In the genomic region with DNA sequence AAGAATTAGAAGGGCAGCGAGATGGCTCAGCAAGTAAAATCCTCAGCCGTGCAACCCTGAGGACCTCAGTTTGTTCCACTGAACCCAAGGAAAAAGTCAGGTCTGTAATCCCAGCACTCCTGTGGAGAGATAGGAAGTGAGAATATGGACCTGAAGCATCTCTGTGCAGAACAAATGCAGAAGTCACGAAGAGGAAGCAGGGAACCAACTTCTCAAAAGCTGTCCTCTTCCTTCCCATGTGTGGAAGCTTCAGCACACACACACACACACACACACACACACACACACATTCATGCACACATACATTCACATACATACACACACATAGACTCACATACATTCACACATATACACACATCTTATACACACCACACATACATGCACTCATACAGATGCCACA, we compare ENCODE assay signal across 22 mouse cellular contexts. TPM values are rescaled to one million over a fixed set of nuclear protein-coding genes. Genes with fewer than 3 reads are reported as not detected.
DNase-seq lines count a peak whose midpoint lies in the region; ATAC-seq and TF ChIP-seq lines count a peak whose summit lies in the region.
"Had no signal": no experiment of that assay in that cellular context is flagged by ENCODE, and none has a peak within 500 bp of the region (broad histone marks: within the 10 kb centered on the region; RNA-seq: fewer than 3 reads in every experiment).

No protein-coding gene starts in this region.

- TF ChIP-seq CTCF in lung, postnatal 0 days (IDR thresholded peaks at IDR 0.05), result no peak

- H3K9ac ChIP-seq in lung, postnatal 0 days (replicated peaks; ENCODE audit: low read depth), result no peak overlapping the region
- no peak overlapping the region for H3K9ac ChIP-seq in hindbrain, embryonic 14.5 days
- H3K9ac ChIP-seq: embryonic facial prominence, embryonic 13.5 days; embryonic facial prominence, embryonic 15.5 days; forebrain, embryonic 12.5 days had no signal

- 70% methylated on average over 3 of the region's 3 CpGs for WGBS in lung, postnatal 0 days
- 88% methylated on average over 3 of the region's 3 CpGs for WGBS in hindbrain, embryonic 14.5 days

- H3K4me1 ChIP-seq in lung, postnatal 0 days (ENCODE audit: insufficient read depth, low read depth, low read length), result no peaks in the 10 kb centered on the region
- 0 out of 2 replicates have a peak, but pooled peaks cover 6% of the 10 kb centered on the region for H3K4me1 ChIP-seq in hindbrain, embryonic 14.5 days (replicated peaks; ENCODE audit: control insufficient read depth, insufficient read depth, low read length)
- H3K4me1 ChIP-seq: embryonic facial prominence, embryonic 13.5 days; embryonic facial prominence, embryonic 15.5 days; forebrain, embryonic 10.5 days had no signal

- no peaks in the 10 kb centered on the region for H3K9me3 ChIP-seq in lung, postnatal 0 days (ENCODE audit: low read length)
- H3K9me3 ChIP-seq in hindbrain, embryonic 14.5 days (ENCODE audit: control insufficient read depth, low read length), result no peaks in the 10 kb centered on the region
- H3K9me3 ChIP-seq: embryonic facial prominence, embryonic 13.5 days; embryonic facial prominence, embryonic 15.5 days; forebrain, embryonic 10.5 days; forebrain, embryonic 12.5 days had no signal

- ATAC-seq in lung, postnatal 0 days, result no peak
- peak; percentile 67 for ATAC-seq in granulocyte monocyte progenitor cell, adult 5-6 weeks (replicated peaks; ENCODE audit: poor library complexity, severe bottlenecking)
- peak; percentile 57 for ATAC-seq in megakaryocyte progenitor cell, adult 5-6 weeks (replicated peaks; ENCODE audit: poor library complexity)
- ATAC-seq in hindbrain, embryonic 14.5 days (ENCODE audit: low FRiP score), result no peak
- ATAC-seq: forebrain, embryonic 14.5 days; forebrain, embryonic 16.5 days had no signal

- TF ChIP-seq EP300 in lung, postnatal 0 days (IDR thresholded peaks at IDR 0.05), result no peak

- peak; percentile 2 for DNase-seq in lung, postnatal 36 days
- DNase-seq in lung, postnatal 0 days (ENCODE audit: low spot score), result no peak
- no peak for DNase-seq in hindbrain, embryonic 14.5 days (ENCODE audit: low spot score)
- no peak for DNase-seq in layer of hippocampus, postnatal 25 days (ENCODE audit: extremely low spot score in 1 of 2, low spot score in 1 of 2)
- no peak for DNase-seq in gastrocnemius, postnatal 4 days (ENCODE audit: low spot score in 2 of 2)
- DNase-seq: adrenal gland, adult 2 months; adrenal gland, postnatal 10 days; adrenal gland, postnatal 25 days; cerebellum, adult 11 months; cerebellum, adult 18-20 months; cerebellum, adult 9-10 months; cerebellum, postnatal 25 days; embryo, embryonic 11 days had no signal

- no peak overlapping the region for H3K4me3 ChIP-seq in lung, postnatal 0 days (ENCODE audit: low read depth, low read length)
- no peak overlapping the region for H3K4me3 ChIP-seq in hindbrain, embryonic 14.5 days (replicated peaks; ENCODE audit: low read length)
- H3K4me3 ChIP-seq: embryonic facial prominence, embryonic 13.5 days; embryonic facial prominence, embryonic 15.5 days; erythroblast, embryonic 14.5 days; forebrain, embryonic 10.5 days; forebrain, embryonic 12.5 days had no signal

- no peak overlapping the region for H3K4me2 ChIP-seq in lung, postnatal 0 days (replicated peaks; ENCODE audit: low read depth, low read length)
- no peak overlapping the region for H3K4me2 ChIP-seq in hindbrain, embryonic 14.5 days (replicated peaks)
- H3K4me2 ChIP-seq: embryonic facial prominence, embryonic 13.5 days; embryonic facial prominence, embryonic 15.5 days; forebrain, embryonic 12.5 days had no signal

- no peaks in the 10 kb centered on the region for H3K36me3 ChIP-seq in lung, postnatal 0 days (ENCODE audit: insufficient read depth, low read length)
- H3K36me3 ChIP-seq in hindbrain, embryonic 14.5 days (replicated peaks; ENCODE audit: control insufficient read depth, insufficient read depth), result no peaks in the 10 kb centered on the region; the same call in 1 of the 2 replicates
- H3K36me3 ChIP-seq: embryonic facial prominence, embryonic 13.5 days; embryonic facial prominence, embryonic 15.5 days; forebrain, embryonic 10.5 days; forebrain, embryonic 12.5 days had no signal

- H3K27me3 ChIP-seq in lung, postnatal 0 days (replicated peaks; ENCODE audit: insufficient read depth, low read length), result no peaks in the 10 kb centered on the region
- no peaks in the 10 kb centered on the region for H3K27me3 ChIP-seq in hindbrain, embryonic 14.5 days (ENCODE audit: control insufficient read depth, insufficient read depth, low read length)
- H3K27me3 ChIP-seq: embryonic facial prominence, embryonic 13.5 days; embryonic facial prominence, embryonic 15.5 days had no signal

- no peak overlapping the region for H3K27ac ChIP-seq in lung, postnatal 0 days (ENCODE audit: low read length)
- H3K27ac ChIP-seq in hindbrain, embryonic 14.5 days, result no peak overlapping the region
- H3K27ac ChIP-seq: embryonic facial prominence, embryonic 13.5 days; embryonic facial prominence, embryonic 15.5 days; forebrain, embryonic 10.5 days; forebrain, embryonic 12.5 days had no signal

RNA-seq across cellular contexts. Expression of gene Nsmce3, which starts 9.3 kb away (rescaled TPM):
- polyA plus RNA-seq in lung, postnatal 0 days (2015; fragmentation: Nextera tagmentation; extraction: Ambion mirVana), result 9.4 and 9.9 TPM in 2 replicates
- total RNA-seq in granulocyte monocyte progenitor cell, adult 5-6 weeks (2014; fragmentation: Nextera tagmentation), result 3.2 and 5.5 TPM in 2 replicates
- total RNA-seq in granulocyte monocyte progenitor cell, adult 5-6 weeks (2017), result 5.4 and 7.0 TPM in 2 replicates
- 5.3 and 6.0 TPM in 2 replicates for total RNA-seq in megakaryocyte progenitor cell, adult 5-6 weeks (2015)
- 5.5 and 5.8 TPM in 2 replicates for total RNA-seq in megakaryocyte progenitor cell, adult 5-6 weeks (2017)
- polyA plus RNA-seq in hindbrain, embryonic 14.5 days (2014; fragmentation: Nextera tagmentation; extraction: Ambion mirVana), result 11.7 and 12.2 TPM in 2 replicates
- 10 to 100 TPM; 18.2 to 19.3 TPM for total RNA-seq in layer of hippocampus, postnatal 25 days (2021)
- 1 to 10 TPM; 5.5 to 5.8 TPM for total RNA-seq in gastrocnemius, postnatal 4 days (2021)

Comparison
In these comparisons a context has a peak if more than half of its experiments do, and no peak if none do; other contexts are left out.
1. ATAC-seq: peak in granulocyte monocyte progenitor cell, adult 5-6 weeks (single experiment) and megakaryocyte progenitor cell, adult 5-6 weeks (single experiment); none in lung, postnatal 0 days (single experiment) and hindbrain, embryonic 14.5 days (single experiment).